Mouse (Mus musculus): ENCODE data around the gene Ncbp1. TPM values are rescaled to one million over a fixed set of nuclear protein-coding genes. Genes with fewer than 3 reads are reported as not detected.
A peak's percentile ranks its signal among the peaks of the same experiment; 100 is the strongest.

Gene Ncbp1
- 97.4 and 98.3 TPM in 2 replicates for polyA plus RNA-seq (2015; fragmentation: Nextera tagmentation; extraction: Ambion mirVana)

- under 1% methylated on average over 86 of the region's 90 CpGs for WGBS
- peak within 1 kb of the TSS; percentile 67 for H3K4me2 ChIP-seq (replicated peaks)
- peak within 1 kb of the TSS; percentile 98 for H3K27ac ChIP-seq
Measured at GRCm38 (mm10) chr4:46138287-46139222, at the start of gene Ncbp1, which contains the start of gene Tstd2. Gene Ncbp1 (plus strand): TSS chr4:46138613. Gene Tstd2 (minus strand): TSS chr4:46138694.

GRCm38 (mm10) chr4:46089524-46090125 is 48.8 kb upstream of the Ncbp1 start:
- Histone ChIP-seq H3K27ac (no peak overlapping the region), H3K4me3 (replicated peaks) (no peak overlapping the region)
- ATAC-seq: no peak

More at GRCm38 (mm10) chr4:46138287-46139222, at the start of gene Ncbp1, which contains the start of gene Tstd2:
- peaks cover 16% of the 10 kb centered on the region for H3K36me3 ChIP-seq
- H3K9me3 ChIP-seq: no peaks in the 10 kb centered on the region
- ATAC-seq: peak; percentile 92
- H3K4me1 ChIP-seq (replicated peaks): peaks cover 33% of the 10 kb centered on the region
- peak within 1 kb of the TSS; percentile 99 for H3K9ac ChIP-seq (replicated peaks)
- peak within 1 kb of the TSS; percentile 99 for H3K4me3 ChIP-seq (replicated peaks)
- H3K27me3 ChIP-seq: no peaks in the 10 kb centered on the region

GRCm38 (mm10) chr4:46092429-46093076 is 45.9 kb upstream of the Ncbp1 start:
- H3K9ac ChIP-seq (replicated peaks): no peak overlapping the region
- no peaks in the 10 kb centered on the region for H3K27me3 ChIP-seq
- no peak overlapping the region for H3K4me3 ChIP-seq (replicated peaks)
- H3K4me1 ChIP-seq (replicated peaks): peaks cover 18% of the 10 kb centered on the region; the same call in 1 of the 2 replicates
- 86% methylated on average over 5 of the region's 5 CpGs for WGBS
- no peak overlapping the region for H3K27ac ChIP-seq
- no peaks in the 10 kb centered on the region for H3K36me3 ChIP-seq
- no peak overlapping the region for H3K4me2 ChIP-seq (replicated peaks)
- no peaks in the 10 kb centered on the region for H3K9me3 ChIP-seq
- no peak for ATAC-seq

More at GRCm38 (mm10) chr4:46089524-46090125, 48.8 kb upstream of the Ncbp1 start:
- Histone ChIP-seq H3K4me1 (replicated peaks) (peaks cover 22% of the 10 kb centered on the region), H3K9me3 (no peaks in the 10 kb centered on the region), H3K27me3 (no peaks in the 10 kb centered on the region), H3K4me2 (replicated peaks) (no peak overlapping the region), H3K36me3 (no peaks in the 10 kb centered on the region), H3K9ac (replicated peaks) (no peak overlapping the region)
- 89% methylated on average over 14 of the region's 14 CpGs for WGBS

- Histone ChIP-seq H3K9ac (replicated peaks) (no peak overlapping the region), H3K9me3 (no peaks in the 10 kb centered on the region), H3K36me3 (no peaks in the 10 kb centered on the region), H3K4me2 (replicated peaks) (no peak overlapping the region), H3K4me3 (replicated peaks) (no peak overlapping the region), H3K4me1 (replicated peaks) (peaks cover 18% of the 10 kb centered on the region; the same call in 1 of the 2 replicates), H3K27ac (no peak overlapping the region), H3K27me3 (no peaks in the 10 kb centered on the region)
- 79% methylated on average over 15 of the region's 15 CpGs for WGBS
- no peak for ATAC-seq
Measured at GRCm38 (mm10) chr4:46094916-46095825, 43.2 kb upstream of the Ncbp1 start.

- no peak for ATAC-seq
- Histone ChIP-seq H3K9ac (replicated peaks) (no peak overlapping the region), H3K36me3 (no peaks in the 10 kb centered on the region), H3K27ac (no peak overlapping the region), H3K9me3 (no peaks in the 10 kb centered on the region), H3K27me3 (no peaks in the 10 kb centered on the region), H3K4me1 (replicated peaks) (peaks cover 18% of the 10 kb centered on the region; the same call in 1 of the 2 replicates), H3K4me3 (replicated peaks) (no peak overlapping the region), H3K4me2 (replicated peaks) (no peak overlapping the region)
- 90% methylated on average over 3 of the region's 3 CpGs for WGBS
Measured at GRCm38 (mm10) chr4:46095826-46096159, 42.6 kb upstream of the Ncbp1 start.

GRCm38 (mm10) chr4:46096546-46096945 is 41.9 kb upstream of the Ncbp1 start:
- WGBS: 91% methylated on average over 7 of the region's 7 CpGs
- H3K9ac ChIP-seq (replicated peaks): no peak overlapping the region
- ATAC-seq: no peak
- no peaks in the 10 kb centered on the region for H3K36me3 ChIP-seq
- H3K27me3 ChIP-seq: no peaks in the 10 kb centered on the region
- H3K27ac ChIP-seq: no peak overlapping the region
- peaks cover 22% of the 10 kb centered on the region for H3K4me1 ChIP-seq (replicated peaks)
- H3K4me3 ChIP-seq (replicated peaks): no peak overlapping the region
- H3K9me3 ChIP-seq: no peaks in the 10 kb centered on the region
- no peak overlapping the region for H3K4me2 ChIP-seq (replicated peaks)

- H3K9ac ChIP-seq (replicated peaks): no peak overlapping the region
- 83% methylated on average over 2 of the region's 2 CpGs for WGBS
Measured at GRCm38 (mm10) chr4:46097591-46097990, 40.8 kb upstream of the Ncbp1 start.

GRCm38 (mm10) chr4:46099132-46099531 is 39.3 kb upstream of the Ncbp1 start:
- WGBS: 78% methylated on average over 9 of the region's 9 CpGs
- ATAC-seq: no peak
- no peaks in the 10 kb centered on the region for H3K36me3 ChIP-seq
- no peaks in the 10 kb centered on the region for H3K9me3 ChIP-seq
- H3K4me1 ChIP-seq (replicated peaks): peaks cover 11% of the 10 kb centered on the region; the same call in 1 of the 2 replicates
- no peak overlapping the region for H3K27ac ChIP-seq
- no peaks in the 10 kb centered on the region for H3K27me3 ChIP-seq
- H3K4me3 ChIP-seq (replicated peaks): no peak overlapping the region
- H3K4me2 ChIP-seq (replicated peaks): no peak overlapping the region
- H3K9ac ChIP-seq (replicated peaks): no peak overlapping the region

More at GRCm38 (mm10) chr4:46097591-46097990, 40.8 kb upstream of the Ncbp1 start:
- Histone ChIP-seq H3K36me3 (no peaks in the 10 kb centered on the region), H3K4me3 (replicated peaks) (no peak overlapping the region), H3K4me1 (replicated peaks) (peaks cover 22% of the 10 kb centered on the region), H3K27me3 (no peaks in the 10 kb centered on the region), H3K4me2 (replicated peaks) (no peak overlapping the region), H3K27ac (no peak overlapping the region), H3K9me3 (no peaks in the 10 kb centered on the region)
- no peak for ATAC-seq

GRCm38 (mm10) chr4:46100539-46100938 is 37.9 kb upstream of the Ncbp1 start:
- H3K9ac ChIP-seq (replicated peaks): no peak overlapping the region
- H3K4me3 ChIP-seq (replicated peaks): no peak overlapping the region
- H3K27ac ChIP-seq: no peak overlapping the region
- no peak for ATAC-seq
- H3K36me3 ChIP-seq: no peaks in the 10 kb centered on the region
- H3K9me3 ChIP-seq: no peaks in the 10 kb centered on the region
- no peak overlapping the region for H3K4me2 ChIP-seq (replicated peaks)
- H3K4me1 ChIP-seq (replicated peaks): peaks cover 8% of the 10 kb centered on the region; the same call in 1 of the 2 replicates
- H3K27me3 ChIP-seq: no peaks in the 10 kb centered on the region
- 82% methylated on average over 7 of the region's 7 CpGs for WGBS

- no peak overlapping the region for H3K4me2 ChIP-seq (replicated peaks)
- H3K4me3 ChIP-seq (replicated peaks): no peak overlapping the region
- no peak overlapping the region for H3K9ac ChIP-seq (replicated peaks)
- 0 out of 2 replicates have a peak, but pooled peaks have one; percentile 30 for ATAC-seq
- peaks cover 5% of the 10 kb centered on the region; the same call in 1 of the 2 replicates for H3K4me1 ChIP-seq (replicated peaks)
- H3K27ac ChIP-seq: no peak overlapping the region
- no peaks in the 10 kb centered on the region for H3K27me3 ChIP-seq
- WGBS: 41% methylated on average over 14 of the region's 14 CpGs
- no peaks in the 10 kb centered on the region for H3K9me3 ChIP-seq
- H3K36me3 ChIP-seq: no peaks in the 10 kb centered on the region
Measured at GRCm38 (mm10) chr4:46101211-46101711, 37.2 kb upstream of the Ncbp1 start.
